Mouse (Mus musculus) CH12.LX (cell line): Measurements from ENCODE around the gene Grin2a. TPM values are rescaled to one million over a fixed set of nuclear protein-coding genes. Genes with fewer than 3 reads are reported as not detected.

Experiments
- DNase-seq: peaks from one replicate; pipeline ENCODE4 v3.0.0-alpha.2; 2013; ENCODE audit errors: extremely low read depth
- H3K27ac ChIP-seq: 2 replicates; pipeline ENCODE4 v1.5.1; 2012; ENCODE audit warnings: low read depth, mild to moderate bottlenecking, control low read depth, moderate library complexity; ENCODE audit not compliant: insufficient read depth
- H3K27me3 ChIP-seq: replicated peaks from 2 replicates; pipeline ENCODE3; 2012; ENCODE audit warnings: inconsistent platforms
- H3K36me3 ChIP-seq, 2 experiments: replicated peaks in 1 of 2; 2 replicates each; pipeline versions ENCODE3 to v1.6.1; 2012; ENCODE audit warnings: inconsistent platforms in 1 of 2, low read length in 1 of 2, mild to moderate bottlenecking in 1 of 2, mixed read lengths in 1 of 2, moderate library complexity in 1 of 2; ENCODE audit not compliant: control insufficient read depth in 1 of 2, insufficient read depth in 1 of 2
- H3K4me1 ChIP-seq, 2 experiments: 2 replicates each; pipeline ENCODE4 v1.6.1; 2012; ENCODE audit warnings: inconsistent platforms in 1 of 2, moderate library complexity in 1 of 2; ENCODE audit not compliant: insufficient read depth in 2 of 2, control insufficient read depth in 1 of 2
- H3K4me2 ChIP-seq: 2 replicates; pipeline ENCODE4 v1.6.1; 2012; ENCODE audit warnings: low read depth, mild to moderate bottlenecking, control low read depth; ENCODE audit not compliant: poor library complexity, insufficient read depth, severe bottlenecking
- H3K4me3 ChIP-seq, 3 experiments: fragments of 150-350 bp in 1 of 3; sonication (generic) in 1 of 3; replicated peaks in 1 of 3; 2 replicates each; pipeline versions ENCODE3 to v1.5.1; 2011 to 2012; ENCODE audit warnings: low read depth in 2 of 3, low read length in 2 of 3, mild to moderate bottlenecking in 2 of 3, moderate library complexity in 2 of 3, control low read depth in 1 of 3, improper control_type of control experiment in 1 of 3, inconsistent platforms in 1 of 3, mixed read lengths in 1 of 3; ENCODE audit not compliant: poor library complexity in 1 of 3
- H3K79me2 ChIP-seq: replicated peaks from 2 replicates; pipeline ENCODE4 v1.6.1; 2012; ENCODE audit warnings: mild to moderate bottlenecking, moderate library complexity; ENCODE audit not compliant: control insufficient read depth, poor library complexity, insufficient read depth, severe bottlenecking; ENCODE audit errors: extremely low read depth
- H3K9ac ChIP-seq: 2 replicates; pipeline ENCODE4 v1.6.1; 2012; ENCODE audit warnings: low read depth, mild to moderate bottlenecking, control low read depth, moderate library complexity; ENCODE audit not compliant: insufficient read depth
- H3K9me3 ChIP-seq: replicated peaks from 2 replicates; pipeline ENCODE3; 2012; ENCODE audit warnings: low read length, inconsistent platforms, mixed read lengths
- BHLHE40 ChIP-seq: IDR thresholded peaks from 2 replicates; pipeline ENCODE4 v1.6.1; 2011; ENCODE audit warnings: mild to moderate bottlenecking, low read depth, low read length, improper control_type of control experiment
- CHD1 ChIP-seq: IDR thresholded peaks from 2 replicates; pipeline ENCODE4 v1.6.1; 2012; ENCODE audit warnings: low read depth, low read length, improper control_type of control experiment, inconsistent platforms
- CHD2 ChIP-seq: IDR thresholded peaks from 2 replicates; pipeline ENCODE4 v1.6.1; 2011; ENCODE audit warnings: low read length, improper control_type of control experiment
- CTCF ChIP-seq, 2 experiments: IDR thresholded peaks in 1 of 2; conservative IDR thresholded peaks in 1 of 2; 2 replicates each; pipeline ENCODE4 v1.5.1; 2011 to 2012; ENCODE audit warnings: low read depth in 2 of 2, low read length in 2 of 2, improper control_type of control experiment in 1 of 2, inconsistent platforms in 1 of 2, mild to moderate bottlenecking in 1 of 2, moderate library complexity in 1 of 2
- EP300 ChIP-seq: IDR thresholded peaks from 2 replicates; pipeline ENCODE4 v1.6.1; 2011; ENCODE audit warnings: low read length, improper control_type of control experiment
- ETS1 ChIP-seq: conservative IDR thresholded peaks from 2 replicates; pipeline ENCODE4 v1.6.1; 2012; ENCODE audit warnings: low read depth, mild to moderate bottlenecking, inconsistent platforms, low read length, improper control_type of control experiment, moderate library complexity
- GABPA ChIP-seq: IDR thresholded peaks from 2 replicates; pipeline ENCODE4 v1.6.1; 2012; ENCODE audit warnings: low read depth, low read length, improper control_type of control experiment, inconsistent platforms; ENCODE audit not compliant: insufficient replicate concordance
- HCFC1 ChIP-seq: IDR thresholded peaks from 2 replicates; pipeline ENCODE4 v1.6.1; 2012; ENCODE audit warnings: low read depth, mild to moderate bottlenecking, inconsistent platforms, low read length, improper control_type of control experiment
- IRF4 ChIP-seq: IDR thresholded peaks from 2 replicates; pipeline ENCODE4 v1.6.1; 2014; ENCODE audit warnings: low read depth, mild to moderate bottlenecking, inconsistent platforms, low read length, improper control_type of control experiment
- JUN ChIP-seq: IDR thresholded peaks from 2 replicates; pipeline ENCODE4 v1.6.1; 2011; ENCODE audit warnings: low read depth, mild to moderate bottlenecking, low read length, improper control_type of control experiment, moderate library complexity; ENCODE audit not compliant: insufficient read depth
- JUND ChIP-seq: conservative IDR thresholded peaks from 2 replicates; pipeline ENCODE4 v1.6.1; 2011; ENCODE audit warnings: low read depth, low read length, improper control_type of control experiment
- KAT2A ChIP-seq: IDR thresholded peaks from 2 replicates; pipeline ENCODE4 v1.6.1; 2012; ENCODE audit warnings: low read length, improper control_type of control experiment, inconsistent platforms; ENCODE audit not compliant: insufficient replicate concordance
- MAFK ChIP-seq: IDR thresholded peaks from 2 replicates; pipeline ENCODE4 v1.6.1; 2011; ENCODE audit warnings: low read length, improper control_type of control experiment; ENCODE audit not compliant: insufficient replicate concordance
- MAX ChIP-seq: IDR thresholded peaks from 2 replicates; pipeline ENCODE4 v1.6.1; 2011; ENCODE audit warnings: low read length, improper control_type of control experiment
- MAZ ChIP-seq: IDR thresholded peaks from 2 replicates; pipeline ENCODE4 v1.6.1; 2012; ENCODE audit warnings: low read depth, mild to moderate bottlenecking, inconsistent platforms, low read length, improper control_type of control experiment, moderate library complexity
- MYC ChIP-seq: IDR thresholded peaks from 2 replicates; pipeline ENCODE4 v1.6.1; 2011; ENCODE audit warnings: low read depth, mild to moderate bottlenecking, improper control_type of control experiment, low read length
- NELFE ChIP-seq: IDR thresholded peaks from 2 replicates; pipeline ENCODE4 v1.6.1; 2011; ENCODE audit warnings: low read depth, low read length, improper control_type of control experiment
- NRF1 ChIP-seq: IDR thresholded peaks from 2 replicates; pipeline ENCODE4 v1.6.1; 2014; ENCODE audit warnings: low read depth, mild to moderate bottlenecking, inconsistent platforms, low read length, improper control_type of control experiment, moderate library complexity
- PAX5 ChIP-seq: IDR thresholded peaks from 2 replicates; pipeline ENCODE4 v1.6.1; 2012; ENCODE audit warnings: low read length, inconsistent platforms, mixed read lengths
- POLR2A ChIP-seq: IDR thresholded peaks from 2 replicates; pipeline ENCODE4 v1.6.1; 2011; ENCODE audit warnings: low read depth, mild to moderate bottlenecking, improper control_type of control experiment, low read length
- POLR2AphosphoS2 ChIP-seq: IDR thresholded peaks from 2 replicates; pipeline ENCODE4 v1.6.1; 2011; ENCODE audit warnings: low read depth, low read length, improper control_type of control experiment
- SIN3A ChIP-seq: IDR thresholded peaks from 2 replicates; pipeline ENCODE4 v1.6.1; 2012; ENCODE audit warnings: low read length, improper control_type of control experiment, inconsistent platforms
- SMC3 ChIP-seq: IDR thresholded peaks from 2 replicates; pipeline ENCODE4 v1.6.1; 2011; ENCODE audit warnings: low read depth, low read length, improper control_type of control experiment
- TCF12 ChIP-seq: IDR thresholded peaks from 2 replicates; pipeline ENCODE4 v1.6.1; 2014; ENCODE audit warnings: low read depth, mild to moderate bottlenecking, inconsistent platforms, low read length, improper control_type of control experiment
- USF2 ChIP-seq: conservative IDR thresholded peaks from 2 replicates; pipeline ENCODE4 v1.6.1; 2011; ENCODE audit warnings: low read depth, low read length, improper control_type of control experiment
- ZMIZ1 ChIP-seq: IDR thresholded peaks from 2 replicates; pipeline ENCODE4 v1.6.1; 2012; ENCODE audit warnings: low read depth, mild to moderate bottlenecking, inconsistent platforms, low read length, improper control_type of control experiment
- ZNF384 ChIP-seq: IDR thresholded peaks from 2 replicates; pipeline ENCODE4 v1.6.1; 2012; ENCODE audit warnings: low read depth, low read length, improper control_type of control experiment, inconsistent platforms
- dilution Hi-C: fragments of 300-500 bp; cut with MboI; formaldehyde crosslinking; loops from 2 replicates; pipeline ENCODE4 v1.14.3; 2020; ENCODE audit warnings: low sequenced_read_pairs; ENCODE audit not compliant: extremely low pct_unique_long_range_greater_than_20kb, extremely low pct_ligation_motif_present
- in situ Hi-C: fragments of 300-500 bp; cut with MboI; formaldehyde crosslinking; loops from 3 replicates; pipeline ENCODE4 v1.14.3; 2019; ENCODE audit warnings: low sequenced_read_pairs, low pct_ligation_motif_present, low pct_unique_long_range_greater_than_20kb, mixed read lengths
- polyA plus RNA-seq: library from polyadenylated mRNA; unstranded; fragments of >175 nt; gene quantifications from 2 replicates; pipeline ENCODE4 v1.2.1, GENCODE M21; 2012; ENCODE audit warnings: low read depth; ENCODE audit not compliant: insufficient read length
- total RNA-seq, 2 experiments: library from RNA; depleted of rRNA; stranded (reverse); fragments of 300-350 nt in 1 of 2; fragments of >200 nt in 1 of 2; gene quantifications; 2 replicates each; pipeline ENCODE4 v1.2.3; 2012 to 2014

The Grin2a gene
- total and polyA plus RNA-seq, 3 experiments, result not detected

- dilution Hi-C loops, result no loop called here
- TF ChIP-seq HCFC1 (no peak), IRF4 (no peak), GABPA (no peak), PAX5 (no peak), CHD2 (no peak), JUN (no peak), POLR2AphosphoS2 (no peak), EP300 (no peak), JUND (no peak), CTCF (conservative IDR thresholded peaks at IDR 0.05 in 1 of 2, IDR thresholded peaks at IDR 0.05 in 1 of 2; ENCODE audit: low read depth in 2 of 2, low read length in 2 of 2) (no peak), TCF12 (no peak), KAT2A (no peak), MAX (no peak), BHLHE40 (no peak), ZNF384 (no peak), NELFE (no peak), ZMIZ1 (no peak), MAZ (no peak)
- Histone ChIP-seq H3K9me3 (no peaks in the 10 kb centered on the region), H3K4me3 (no peak overlapping the region), H3K4me2 (no peak overlapping the region), H3K36me3 (no peaks in the 10 kb centered on the region), H3K27ac (no peak overlapping the region), H3K79me2 (no peaks in the 10 kb centered on the region), H3K9ac (no peak overlapping the region), H3K4me1 (peaks cover 4 to 9% of the 10 kb centered on the region in 2 experiments; a peak in 2 of 4 replicates), H3K27me3 (no peaks in the 10 kb centered on the region)
- no peak for DNase-seq
- in situ Hi-C loops, result no loop called here
Measured at GRCm38 (mm10) chr16:10031891-10032290, 36.5 kb upstream of the Grin2a start.

GRCm38 (mm10) chr16:10026741-10027140 is 31.4 kb upstream of the Grin2a start:
- Histone ChIP-seq H3K4me3 (no peak overlapping the region), H3K27me3 (peaks cover 7% of the 10 kb centered on the region), H3K27ac (no peak overlapping the region), H3K4me1 (no peaks in the 10 kb centered on the region), H3K9me3 (no peaks in the 10 kb centered on the region), H3K36me3 (no peaks in the 10 kb centered on the region), H3K9ac (no peak overlapping the region), H3K79me2 (no peaks in the 10 kb centered on the region), H3K4me2 (no peak overlapping the region)
- no peak for DNase-seq
- TF ChIP-seq SIN3A (no peak), ZMIZ1 (no peak), CTCF (conservative IDR thresholded peaks at IDR 0.05 in 1 of 2, IDR thresholded peaks at IDR 0.05 in 1 of 2; ENCODE audit: low read depth in 2 of 2, low read length in 2 of 2) (no peak), CHD1 (no peak), MAFK (no peak), EP300 (no peak), PAX5 (no peak), MAX (no peak), MYC (no peak), JUN (no peak), MAZ (no peak), NRF1 (no peak), USF2 (no peak), ETS1 (no peak), POLR2A (no peak), CHD2 (no peak), ZNF384 (no peak), SMC3 (no peak)
- in situ Hi-C loops (no loop called here), dilution Hi-C loops (no loop called here)
